Comparison of ENCODE assay signal across 15 mouse cellular contexts in genomic region chr3:58810353-58810752, GRCm38 (mm10). TPM values are rescaled to one million over a fixed set of nuclear protein-coding genes. Genes with fewer than 3 reads are reported as not detected.
DNase-seq lines count a peak whose midpoint lies in the region; ATAC-seq lines count a peak whose summit lies in the region.
"Had no signal": no experiment of that assay in that cellular context is flagged by ENCODE, and none has a peak within 500 bp of the region (broad histone marks: within the 10 kb centered on the region; RNA-seq: fewer than 3 reads in every experiment).

No protein-coding gene starts in this region.

- no peaks in the 10 kb centered on the region for H3K4me1 ChIP-seq in kidney, embryonic 14.5 days (ENCODE audit: control insufficient read depth, insufficient read depth, low read length)
- no peaks in the 10 kb centered on the region for H3K4me1 ChIP-seq in liver, embryonic 12.5 days

- no peak overlapping the region for H3K4me2 ChIP-seq in kidney, embryonic 14.5 days (replicated peaks; ENCODE audit: low read depth, low read length)
- H3K4me2 ChIP-seq in liver, embryonic 12.5 days, result no peak overlapping the region
- H3K4me2 ChIP-seq: forebrain, embryonic 12.5 days; hindbrain, embryonic 15.5 days; liver, embryonic 11.5 days had no signal

- ATAC-seq in kidney, embryonic 14.5 days (ENCODE audit: low FRiP score, low TSS enrichment), result peak; percentile 60; the same call in 1 of the 2 replicates
- ATAC-seq in liver, embryonic 12.5 days, result no peak

- no peaks in the 10 kb centered on the region for H3K27me3 ChIP-seq in kidney, embryonic 14.5 days (ENCODE audit: control insufficient read depth, insufficient read depth, low read length)
- H3K27me3 ChIP-seq in liver, embryonic 12.5 days (replicated peaks), result no peaks in the 10 kb centered on the region
- H3K27me3 ChIP-seq: forebrain, embryonic 12.5 days; hindbrain, embryonic 15.5 days had no signal

- WGBS in kidney, embryonic 14.5 days, result 22% methylated on average over 11 of the region's 11 CpGs
- WGBS in liver, embryonic 12.5 days (ENCODE audit: insufficient replicate concordance), result 56% methylated on average over 11 of the region's 11 CpGs

- no peak overlapping the region for H3K9ac ChIP-seq in kidney, embryonic 14.5 days (ENCODE audit: low read depth, low read length)
- H3K9ac ChIP-seq in liver, embryonic 12.5 days, result no peak overlapping the region
- H3K9ac ChIP-seq: forebrain, embryonic 12.5 days; hindbrain, embryonic 15.5 days had no signal

- H3K27ac ChIP-seq in kidney, embryonic 14.5 days (ENCODE audit: low read depth, low read length), result no peak overlapping the region
- H3K27ac ChIP-seq in liver, embryonic 12.5 days, result no peak overlapping the region
- H3K27ac ChIP-seq: forebrain, embryonic 12.5 days; heart, embryonic 10.5 days had no signal

- no peak overlapping the region for H3K4me3 ChIP-seq in kidney, embryonic 14.5 days (ENCODE audit: low read length)
- no peak overlapping the region for H3K4me3 ChIP-seq in liver, embryonic 12.5 days
- H3K4me3 ChIP-seq: forebrain, embryonic 12.5 days; heart, embryonic 10.5 days; hindbrain, embryonic 15.5 days; myocyte had no signal

- H3K9me3 ChIP-seq in kidney, embryonic 14.5 days (ENCODE audit: control insufficient read depth, low read length), result no peaks in the 10 kb centered on the region
- H3K9me3 ChIP-seq in liver, embryonic 12.5 days (replicated peaks), result no peaks in the 10 kb centered on the region
- H3K9me3 ChIP-seq: forebrain, embryonic 12.5 days; heart, embryonic 10.5 days; hindbrain, embryonic 15.5 days had no signal

- DNase-seq in kidney, adult 18-20 months, result no peak
- DNase-seq in right cerebral cortex, adult 18-20 months, result peak; percentile 72
- no peak for DNase-seq in right cerebral cortex, postnatal 10 days (ENCODE audit: low spot score in 2 of 2)
- peak; percentile 81 for DNase-seq in cerebellum, postnatal 25 days
- no peak for DNase-seq in neural tube, embryonic 10.5 days (ENCODE audit: extremely low spot score, low spot score)
- DNase-seq: adrenal gland, postnatal 10 days; thymus, postnatal 25 days had no signal

- H3K36me3 ChIP-seq in kidney, embryonic 14.5 days (ENCODE audit: control insufficient read depth, insufficient read depth, low read length), result no peaks in the 10 kb centered on the region
- no peaks in the 10 kb centered on the region for H3K36me3 ChIP-seq in liver, embryonic 12.5 days
- H3K36me3 ChIP-seq: forebrain, embryonic 12.5 days; heart, embryonic 10.5 days; hindbrain, embryonic 15.5 days had no signal

RNA-seq across cellular contexts. Expression of gene Mindy4b-ps, which starts 11.8 kb away (rescaled TPM):
- not detected in 2 replicates for polyA plus RNA-seq in kidney, embryonic 14.5 days (2014; fragmentation: Nextera tagmentation; extraction: Ambion mirVana)
- not detected in 2 replicates for polyA plus RNA-seq in liver, embryonic 12.5 days (2016; fragmentation: Nextera tagmentation; extraction: Ambion mirVana)
- polyA plus RNA-seq: forebrain, embryonic 12.5 days; heart, embryonic 10.5 days; hindbrain, embryonic 15.5 days; large intestine, adult 2 months; liver, embryonic 11.5 days; myocyte had no signal

Comparison
In these comparisons a context has a peak if more than half of its experiments do, and no peak if none do; other contexts are left out.
1. DNase-seq: peak in right cerebral cortex, adult 18-20 months (single experiment) and cerebellum, postnatal 25 days (2 of 2); none in kidney, adult 18-20 months (single experiment), right cerebral cortex, postnatal 10 days (0 of 2) and neural tube, embryonic 10.5 days (single experiment).